Mouse (Mus musculus): ENCODE measurements at regions not wholly inside any gene's neighbourhood (a gene's known extent, or its start where the extent isn't known, plus 50 kb on each side); places are given as distances from the start of the nearest gene placed in this dataset.

DNA sequence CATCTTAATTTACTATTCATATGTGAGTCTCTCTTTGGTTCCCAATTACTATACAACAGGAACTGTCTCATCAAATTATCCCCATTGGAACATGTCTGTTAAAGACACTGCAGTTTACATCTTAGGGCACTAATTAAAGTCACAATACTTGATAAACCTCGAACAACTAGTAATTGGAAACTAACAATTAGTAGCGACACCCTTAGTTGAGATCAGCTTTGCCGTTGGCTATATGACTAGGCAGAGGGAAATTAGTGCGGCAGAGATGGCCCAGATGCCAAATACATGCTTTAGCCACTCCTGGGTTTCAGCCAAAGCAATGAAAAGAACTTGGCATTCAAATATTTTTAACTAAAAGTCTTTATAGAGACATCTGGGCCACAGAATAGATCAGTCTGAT lies 265.7 kb upstream of the Smarca2 start:
- Histone ChIP-seq H3K4me1 (ENCODE audit: control insufficient read depth, insufficient read depth) (no peaks in the 10 kb centered on the region), H3K27me3 (ENCODE audit: control insufficient read depth, insufficient read depth, low read length) (no peaks in the 10 kb centered on the region), H3K4me2 (ENCODE audit: low read depth, low read length) (no peak overlapping the region), H3K9me3 (replicated peaks; ENCODE audit: control insufficient read depth, low read length) (no peaks in the 10 kb centered on the region), H3K9ac (replicated peaks; ENCODE audit: low read depth, low read length) (no peak overlapping the region), H3K27ac (ENCODE audit: low read depth) (no peak overlapping the region), H3K36me3 (replicated peaks; ENCODE audit: control insufficient read depth, insufficient read depth, low read length) (no peaks in the 10 kb centered on the region), H3K4me3 (ENCODE audit: low read depth, low read length) (no peak overlapping the region)
- WGBS = 87% methylated on average over 4 of the region's 4 CpGs
- TF ChIP-seq EP300 (IDR thresholded peaks at IDR 0.05; ENCODE audit: low read depth) (no peak), CTCF (IDR thresholded peaks at IDR 0.05; ENCODE audit: low read depth) (no peak)
- DNase-seq (ENCODE audit: low spot score) (no peak), ATAC-seq (ENCODE audit: insufficient read depth, low read depth) (no peak)

DNA sequence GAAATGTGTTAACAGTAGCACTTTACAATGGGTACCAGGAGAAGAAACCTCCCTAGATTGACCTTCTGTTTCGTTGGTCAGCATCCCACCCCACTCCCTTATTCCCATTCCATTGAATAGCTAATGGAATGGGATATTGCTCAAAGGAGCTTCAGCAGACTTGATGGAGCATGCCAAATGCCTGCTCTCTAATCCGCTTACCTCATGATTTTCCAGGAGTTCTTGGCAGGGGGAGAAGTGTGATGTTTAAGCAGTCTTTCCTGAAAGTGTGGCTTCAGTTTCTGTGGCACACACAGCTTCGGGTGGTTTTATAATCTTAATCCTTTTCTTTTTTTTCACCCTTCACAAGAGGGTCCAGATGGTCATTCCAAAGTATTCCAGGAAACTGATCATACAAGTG lies 264.7 kb upstream of the Smarca2 start:
- Histone ChIP-seq H3K27ac (ENCODE audit: low read depth) (no peak overlapping the region), H3K9ac (replicated peaks; ENCODE audit: low read depth, low read length) (no peak overlapping the region), H3K4me3 (ENCODE audit: low read depth, low read length) (no peak overlapping the region), H3K36me3 (replicated peaks; ENCODE audit: control insufficient read depth, insufficient read depth, low read length) (no peaks in the 10 kb centered on the region), H3K4me1 (ENCODE audit: control insufficient read depth, insufficient read depth) (no peaks in the 10 kb centered on the region), H3K9me3 (replicated peaks; ENCODE audit: control insufficient read depth, low read length) (no peaks in the 10 kb centered on the region), H3K4me2 (ENCODE audit: low read depth, low read length) (no peak overlapping the region), H3K27me3 (ENCODE audit: control insufficient read depth, insufficient read depth, low read length) (no peaks in the 10 kb centered on the region)
- whole genome bisulfite sequencing = 41% methylated on average over 3 of the region's 3 CpGs
- ATAC-seq (ENCODE audit: insufficient read depth, low read depth) (no peak), DNase-seq (ENCODE audit: low spot score) (no peak)
- no peak for TF ChIP-seq EP300 (IDR thresholded peaks at IDR 0.05; ENCODE audit: low read depth)
- no peak for TF ChIP-seq CTCF (IDR thresholded peaks at IDR 0.05; ENCODE audit: low read depth)

- H3K27me3 ChIP-seq (ENCODE audit: control insufficient read depth, insufficient read depth, low read length) = no peaks in the 10 kb centered on the region
- DNase-seq (ENCODE audit: low spot score) (no peak), ATAC-seq (ENCODE audit: insufficient read depth, low read depth) (no peak)
- H3K27ac ChIP-seq (ENCODE audit: low read depth) = no peak overlapping the region
- H3K4me1 ChIP-seq (ENCODE audit: control insufficient read depth, insufficient read depth) = no peaks in the 10 kb centered on the region
- H3K9ac ChIP-seq (replicated peaks; ENCODE audit: low read depth, low read length) = no peak overlapping the region
- TF ChIP-seq EP300 (IDR thresholded peaks at IDR 0.05; ENCODE audit: low read depth) = no peak
- no peak for TF ChIP-seq CTCF (IDR thresholded peaks at IDR 0.05; ENCODE audit: low read depth)
- H3K4me3 ChIP-seq (ENCODE audit: low read depth, low read length) = no peak overlapping the region
- no peak overlapping the region for H3K4me2 ChIP-seq (ENCODE audit: low read depth, low read length)
- no peaks in the 10 kb centered on the region for H3K36me3 ChIP-seq (replicated peaks; ENCODE audit: control insufficient read depth, insufficient read depth, low read length)
- no peaks in the 10 kb centered on the region for H3K9me3 ChIP-seq (replicated peaks; ENCODE audit: control insufficient read depth, low read length)
- 69% methylated on average over 7 of the region's 7 CpGs for WGBS
These were observed 249.8 kb upstream of the Smarca2 start for GRCm38 (mm10) chr19:26355054-26355453.

DNA sequence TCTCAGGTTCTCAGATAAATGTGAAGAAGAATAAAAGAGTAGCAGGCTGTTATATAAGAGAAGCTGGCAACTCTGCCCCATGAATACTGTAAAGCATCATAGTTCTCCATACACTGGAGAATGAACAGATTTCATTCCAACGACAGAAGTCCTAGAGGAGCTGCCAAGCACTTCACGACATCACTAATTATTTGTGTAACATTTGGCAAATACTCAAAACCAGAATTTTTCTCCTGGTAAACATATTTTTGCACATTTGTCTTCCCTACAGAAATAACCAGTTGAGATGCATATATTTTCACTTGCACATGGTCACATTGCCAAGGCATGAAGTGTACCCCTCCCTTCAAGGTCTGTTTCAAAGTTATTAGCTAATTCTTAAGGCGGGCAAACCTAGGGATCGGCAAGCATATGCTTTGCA lies 220.9 kb upstream of the Smarca2 start:
- H3K4me1 ChIP-seq (ENCODE audit: control insufficient read depth, insufficient read depth) = no peaks in the 10 kb centered on the region
- no peak overlapping the region for H3K4me3 ChIP-seq (ENCODE audit: low read depth, low read length)
- no peak overlapping the region for H3K9ac ChIP-seq (replicated peaks; ENCODE audit: low read depth, low read length)
- H3K9me3 ChIP-seq (replicated peaks; ENCODE audit: control insufficient read depth, low read length) = no peaks in the 10 kb centered on the region
- WGBS = 79% methylated on average over 4 of the region's 4 CpGs
- H3K27me3 ChIP-seq (ENCODE audit: control insufficient read depth, insufficient read depth, low read length) = no peaks in the 10 kb centered on the region
- no peak overlapping the region for H3K4me2 ChIP-seq (ENCODE audit: low read depth, low read length)
- H3K36me3 ChIP-seq (replicated peaks; ENCODE audit: control insufficient read depth, insufficient read depth, low read length) = no peaks in the 10 kb centered on the region
- ATAC-seq (ENCODE audit: insufficient read depth, low read depth) (no peak), DNase-seq (ENCODE audit: low spot score) (no peak)
- no peak for TF ChIP-seq CTCF (IDR thresholded peaks at IDR 0.05; ENCODE audit: low read depth)
- TF ChIP-seq EP300 (IDR thresholded peaks at IDR 0.05; ENCODE audit: low read depth) = no peak
- no peak overlapping the region for H3K27ac ChIP-seq (ENCODE audit: low read depth)

DNA sequence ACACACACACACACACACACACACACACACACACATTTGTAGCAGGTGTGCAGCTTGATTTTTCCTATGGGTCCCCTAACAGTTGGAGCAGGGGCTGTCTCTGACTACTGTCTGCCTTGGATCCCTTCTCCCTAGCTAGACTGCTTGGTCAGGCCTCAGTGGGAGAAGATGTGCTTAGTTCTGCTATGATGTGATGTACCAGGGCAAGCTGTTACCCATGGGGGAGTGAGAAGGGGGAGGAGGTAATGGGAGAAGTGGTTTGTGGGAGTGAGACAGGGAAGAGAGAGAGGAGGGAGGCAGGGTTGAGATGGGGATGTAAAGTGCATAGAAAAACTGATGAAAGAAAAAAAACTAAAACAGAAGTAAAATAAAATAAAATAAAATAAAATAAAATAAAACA lies 218.8 kb upstream of the Smarca2 start:
- H3K27me3 ChIP-seq (ENCODE audit: control insufficient read depth, insufficient read depth, low read length) = no peaks in the 10 kb centered on the region
- no peak for ATAC-seq (ENCODE audit: insufficient read depth, low read depth)

DNA sequence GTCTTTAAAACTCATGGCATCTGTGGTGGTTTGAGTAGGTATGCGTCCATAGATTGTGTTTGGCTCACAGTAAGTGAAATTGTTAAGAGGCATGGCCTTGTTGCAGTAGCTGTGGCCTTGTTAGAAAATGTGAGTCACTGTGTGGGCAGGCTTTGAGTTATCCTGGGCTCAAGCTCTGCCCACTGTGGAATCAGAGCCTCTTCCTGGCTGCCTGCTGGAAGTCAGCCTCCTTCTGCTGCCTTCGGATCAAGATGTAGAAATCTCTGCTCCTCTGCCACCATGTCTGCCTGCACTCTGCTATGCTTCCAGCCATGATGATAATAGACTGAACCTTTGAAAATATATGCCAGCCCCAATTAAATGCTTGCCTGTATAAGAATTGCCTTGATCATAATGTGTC lies 192.2 kb upstream of the Smarca2 start:
- no peak overlapping the region for H3K4me2 ChIP-seq (ENCODE audit: low read depth, low read length)
- DNase-seq (ENCODE audit: low spot score) = no peak
- no peak for ATAC-seq (ENCODE audit: insufficient read depth, low read depth)
- 71% methylated on average over 2 of the region's 2 CpGs for WGBS
- H3K9ac ChIP-seq (replicated peaks; ENCODE audit: low read depth, low read length) = no peak overlapping the region
- no peak overlapping the region for H3K4me3 ChIP-seq (ENCODE audit: low read depth, low read length)
- H3K4me1 ChIP-seq (ENCODE audit: control insufficient read depth, insufficient read depth) = no peaks in the 10 kb centered on the region
- TF ChIP-seq EP300 (IDR thresholded peaks at IDR 0.05; ENCODE audit: low read depth) (no peak), CTCF (IDR thresholded peaks at IDR 0.05; ENCODE audit: low read depth) (no peak)
- no peaks in the 10 kb centered on the region for H3K27me3 ChIP-seq (ENCODE audit: control insufficient read depth, insufficient read depth, low read length)
- H3K36me3 ChIP-seq (replicated peaks; ENCODE audit: control insufficient read depth, insufficient read depth, low read length) = no peaks in the 10 kb centered on the region
- no peaks in the 10 kb centered on the region for H3K9me3 ChIP-seq (replicated peaks; ENCODE audit: control insufficient read depth, low read length)
- H3K27ac ChIP-seq (ENCODE audit: low read depth) = no peak overlapping the region

More for the DNA sequence above, 218.8 kb upstream of the Smarca2 start:
- Histone ChIP-seq H3K9ac (replicated peaks; ENCODE audit: low read depth, low read length) (no peak overlapping the region), H3K36me3 (replicated peaks; ENCODE audit: control insufficient read depth, insufficient read depth, low read length) (no peaks in the 10 kb centered on the region), H3K4me1 (ENCODE audit: control insufficient read depth, insufficient read depth) (no peaks in the 10 kb centered on the region), H3K27ac (ENCODE audit: low read depth) (no peak overlapping the region), H3K4me3 (ENCODE audit: low read depth, low read length) (no peak overlapping the region), H3K9me3 (replicated peaks; ENCODE audit: control insufficient read depth, low read length) (no peaks in the 10 kb centered on the region), H3K4me2 (ENCODE audit: low read depth, low read length) (no peak overlapping the region)
- DNase-seq (ENCODE audit: low spot score) = no peak
- no peak for TF ChIP-seq EP300 (IDR thresholded peaks at IDR 0.05; ENCODE audit: low read depth)
- no peak for TF ChIP-seq CTCF (IDR thresholded peaks at IDR 0.05; ENCODE audit: low read depth)

Data from heart, postnatal 0 days (tissue).